Mouse (Mus musculus): Measurements from ENCODE around the gene Smyd3. TPM values are rescaled to one million over a fixed set of nuclear protein-coding genes. Genes with fewer than 3 reads are reported as not detected.
A peak's percentile ranks its signal among the peaks of the same experiment; 100 is the strongest.

Smyd3 gene
- polyA plus RNA-seq, 1 experiment from 2014 or later, result 5.7 TPM

- no peak overlapping the region for H3K4me3 ChIP-seq (replicated peaks)
- no peak for ATAC-seq (ENCODE audit: insufficient read depth)
- H3K36me3 ChIP-seq (replicated peaks), result no peaks in the 10 kb centered on the region
- 67% methylated on average over 9 of the region's 9 CpGs for WGBS (ENCODE audit: insufficient replicate concordance)
- H3K9ac ChIP-seq, result no peak overlapping the region
- no peaks in the 10 kb centered on the region for H3K27me3 ChIP-seq
- no peaks in the 10 kb centered on the region for H3K9me3 ChIP-seq (replicated peaks)
- H3K4me2 ChIP-seq, result no peak overlapping the region
- H3K27ac ChIP-seq (replicated peaks), result no peak overlapping the region
- H3K4me1 ChIP-seq (replicated peaks), result no peaks in the 10 kb centered on the region
Observed at GRCm38 (mm10) chr1:179458236-179458986, 59.4 kb downstream of the Smyd3 start.

GRCm38 (mm10) chr1:179454600-179454999 lies 63.2 kb downstream of the Smyd3 start:
- H3K27ac ChIP-seq (replicated peaks), result no peak overlapping the region
- no peaks in the 10 kb centered on the region for H3K36me3 ChIP-seq (replicated peaks)
- H3K4me1 ChIP-seq (replicated peaks), result no peaks in the 10 kb centered on the region
- no peaks in the 10 kb centered on the region for H3K9me3 ChIP-seq (replicated peaks)
- no peak for ATAC-seq (ENCODE audit: insufficient read depth)
- H3K4me3 ChIP-seq (replicated peaks), result no peak overlapping the region
- no peaks in the 10 kb centered on the region for H3K27me3 ChIP-seq
- H3K4me2 ChIP-seq, result no peak overlapping the region
- H3K9ac ChIP-seq, result no peak overlapping the region
- WGBS (ENCODE audit: insufficient replicate concordance), result 63% methylated on average over 6 of the region's 6 CpGs

- Histone ChIP-seq H3K4me1 (replicated peaks) (no peaks in the 10 kb centered on the region), H3K27me3 (no peaks in the 10 kb centered on the region), H3K4me3 (replicated peaks) (no peak overlapping the region), H3K9ac (no peak overlapping the region), H3K9me3 (replicated peaks) (no peaks in the 10 kb centered on the region), H3K4me2 (no peak overlapping the region), H3K27ac (replicated peaks) (no peak overlapping the region), H3K36me3 (replicated peaks) (no peaks in the 10 kb centered on the region)
- ATAC-seq (ENCODE audit: insufficient read depth), result no peak
- 82% methylated on average over 2 of the region's 2 CpGs for WGBS (ENCODE audit: insufficient replicate concordance)
Observed at GRCm38 (mm10) chr1:179451211-179451610, 66.6 kb downstream of the Smyd3 start.

GRCm38 (mm10) chr1:179446845-179447212 lies 71.0 kb downstream of the Smyd3 start:
- H3K4me1 ChIP-seq (replicated peaks), result no peaks in the 10 kb centered on the region
- no peak overlapping the region for H3K4me3 ChIP-seq (replicated peaks)
- no peak for ATAC-seq (ENCODE audit: insufficient read depth)
- no peak overlapping the region for H3K27ac ChIP-seq (replicated peaks)
- H3K9ac ChIP-seq, result no peak overlapping the region
- H3K4me2 ChIP-seq, result no peak overlapping the region
- H3K36me3 ChIP-seq (replicated peaks), result no peaks in the 10 kb centered on the region
- H3K27me3 ChIP-seq, result no peaks in the 10 kb centered on the region
- no peaks in the 10 kb centered on the region for H3K9me3 ChIP-seq (replicated peaks)
- WGBS (ENCODE audit: insufficient replicate concordance), result 60% methylated on average over 2 of the region's 2 CpGs

GRCm38 (mm10) chr1:179446127-179446844 lies 71.6 kb downstream of the Smyd3 start:
- no peaks in the 10 kb centered on the region for H3K4me1 ChIP-seq (replicated peaks)
- no peak for ATAC-seq (ENCODE audit: insufficient read depth)
- H3K4me3 ChIP-seq (replicated peaks), result no peak overlapping the region
- no peak overlapping the region for H3K4me2 ChIP-seq
- no peak overlapping the region for H3K27ac ChIP-seq (replicated peaks)
- WGBS (ENCODE audit: insufficient replicate concordance), result 64% methylated on average over 17 of the region's 17 CpGs
- H3K9ac ChIP-seq, result no peak overlapping the region
- H3K9me3 ChIP-seq (replicated peaks), result no peaks in the 10 kb centered on the region
- H3K27me3 ChIP-seq, result no peaks in the 10 kb centered on the region
- H3K36me3 ChIP-seq (replicated peaks), result no peaks in the 10 kb centered on the region

GRCm38 (mm10) chr1:179443835-179444234 lies 74.0 kb downstream of the Smyd3 start:
- Histone ChIP-seq H3K9me3 (replicated peaks) (no peaks in the 10 kb centered on the region), H3K36me3 (replicated peaks) (no peaks in the 10 kb centered on the region), H3K9ac (no peak overlapping the region), H3K4me3 (replicated peaks) (no peak overlapping the region), H3K27me3 (no peaks in the 10 kb centered on the region), H3K4me1 (replicated peaks) (no peaks in the 10 kb centered on the region), H3K27ac (replicated peaks) (no peak overlapping the region), H3K4me2 (no peak overlapping the region)
- WGBS (ENCODE audit: insufficient replicate concordance), result 78% methylated on average over 13 of the region's 13 CpGs
- no peak for ATAC-seq (ENCODE audit: insufficient read depth)

GRCm38 (mm10) chr1:179443423-179443822 lies 74.4 kb downstream of the Smyd3 start:
- no peaks in the 10 kb centered on the region for H3K36me3 ChIP-seq (replicated peaks)
- H3K27me3 ChIP-seq, result no peaks in the 10 kb centered on the region
- WGBS (ENCODE audit: insufficient replicate concordance), result 59% methylated on average over 8 of the region's 8 CpGs
- H3K4me1 ChIP-seq (replicated peaks), result no peaks in the 10 kb centered on the region
- no peak overlapping the region for H3K9ac ChIP-seq
- ATAC-seq (ENCODE audit: insufficient read depth), result no peak
- H3K4me3 ChIP-seq (replicated peaks), result no peak overlapping the region
- no peaks in the 10 kb centered on the region for H3K9me3 ChIP-seq (replicated peaks)
- no peak overlapping the region for H3K27ac ChIP-seq (replicated peaks)
- no peak overlapping the region for H3K4me2 ChIP-seq

GRCm38 (mm10) chr1:179436596-179436995 lies 81.2 kb downstream of the Smyd3 start:
- Histone ChIP-seq H3K36me3 (replicated peaks) (no peaks in the 10 kb centered on the region), H3K4me3 (replicated peaks) (no peak overlapping the region), H3K9me3 (replicated peaks) (no peaks in the 10 kb centered on the region), H3K27me3 (no peaks in the 10 kb centered on the region), H3K27ac (replicated peaks) (no peak overlapping the region), H3K4me1 (replicated peaks) (0 out of 2 replicates have a peak, but pooled peaks cover 8% of the 10 kb centered on the region), H3K9ac (no peak overlapping the region), H3K4me2 (no peak overlapping the region)
- no peak for ATAC-seq (ENCODE audit: insufficient read depth)
- 72% methylated on average over 11 of the region's 11 CpGs for WGBS (ENCODE audit: insufficient replicate concordance)

- H3K9ac ChIP-seq, result no peak overlapping the region
- H3K36me3 ChIP-seq (replicated peaks), result no peaks in the 10 kb centered on the region
- 0 out of 2 replicates have a peak overlapping the region, but pooled peaks have one; percentile 25 for H3K27ac ChIP-seq (replicated peaks)
- 0 out of 2 replicates have a peak, but pooled peaks cover 8% of the 10 kb centered on the region for H3K4me1 ChIP-seq (replicated peaks)
- H3K4me2 ChIP-seq, result no peak overlapping the region
- H3K27me3 ChIP-seq, result no peaks in the 10 kb centered on the region
- no peak for ATAC-seq (ENCODE audit: insufficient read depth)
- 66% methylated on average over 11 of the region's 11 CpGs for WGBS (ENCODE audit: insufficient replicate concordance)
- H3K4me3 ChIP-seq (replicated peaks), result no peak overlapping the region
- H3K9me3 ChIP-seq (replicated peaks), result no peaks in the 10 kb centered on the region
Observed at GRCm38 (mm10) chr1:179434443-179435260, 83.2 kb downstream of the Smyd3 start.

GRCm38 (mm10) chr1:179433828-179434227 lies 84.0 kb downstream of the Smyd3 start:
- 58% methylated on average over 7 of the region's 7 CpGs for WGBS (ENCODE audit: insufficient replicate concordance)
- Histone ChIP-seq H3K36me3 (replicated peaks) (no peaks in the 10 kb centered on the region), H3K27me3 (no peaks in the 10 kb centered on the region), H3K4me2 (no peak overlapping the region), H3K4me1 (replicated peaks) (0 out of 2 replicates have a peak, but pooled peaks cover 8% of the 10 kb centered on the region), H3K9me3 (replicated peaks) (no peaks in the 10 kb centered on the region), H3K27ac (replicated peaks) (no peak overlapping the region), H3K4me3 (replicated peaks) (no peak overlapping the region), H3K9ac (no peak overlapping the region)
- no peak for ATAC-seq (ENCODE audit: insufficient read depth)

GRCm38 (mm10) chr1:179433355-179433754 lies 84.5 kb downstream of the Smyd3 start:
- ATAC-seq (ENCODE audit: insufficient read depth), result no peak
- Histone ChIP-seq H3K36me3 (replicated peaks) (no peaks in the 10 kb centered on the region), H3K9me3 (replicated peaks) (no peaks in the 10 kb centered on the region), H3K27me3 (no peaks in the 10 kb centered on the region), H3K4me3 (replicated peaks) (no peak overlapping the region), H3K27ac (replicated peaks) (no peak overlapping the region), H3K4me2 (no peak overlapping the region), H3K4me1 (replicated peaks) (0 out of 2 replicates have a peak, but pooled peaks cover 8% of the 10 kb centered on the region), H3K9ac (no peak overlapping the region)
- WGBS (ENCODE audit: insufficient replicate concordance), result 63% methylated on average over 8 of the region's 8 CpGs
